Mouse (Mus musculus): ENCODE measurements at regions not wholly inside any gene's neighbourhood (a gene's known extent, or its start where the extent isn't known, plus 50 kb on each side); places are given as distances from the start of the nearest gene placed in this dataset.
"Not testable (repeated sequence)": the region's sequence is repeated elsewhere in the genome, so short reads cannot be mapped to it uniquely, and the experiment has no call there.

- no peak for DNase-seq
Measured at GRCm38 (mm10) chr1:41887556-41887955, 808.0 kb upstream of the Pou3f3 start.

DNA sequence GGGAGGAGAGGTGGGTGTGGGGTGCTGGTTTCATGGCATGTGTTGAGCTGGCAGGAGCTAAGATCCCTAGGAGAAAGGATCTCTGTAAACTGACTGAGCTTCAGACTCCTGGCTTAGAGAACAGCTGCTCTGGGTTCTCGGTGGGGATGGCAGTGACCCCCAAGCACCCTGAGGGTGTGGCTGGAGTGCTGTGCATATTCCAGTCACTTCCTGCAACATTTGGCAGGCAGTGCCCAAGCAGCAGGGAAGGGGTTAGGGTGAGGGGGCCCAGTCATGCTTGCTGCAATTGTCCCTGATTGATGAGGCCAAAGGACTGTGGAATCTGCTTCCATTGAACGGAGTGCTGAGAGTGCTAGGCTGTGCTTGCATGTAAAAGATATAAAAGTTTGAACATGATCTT is 807.4 kb upstream of the Pou3f3 start:
- DNase-seq = peak; percentile 4

- DNase-seq = no peak
Measured at GRCm38 (mm10) chr1:41888966-41889365, 806.6 kb upstream of the Pou3f3 start.

DNA sequence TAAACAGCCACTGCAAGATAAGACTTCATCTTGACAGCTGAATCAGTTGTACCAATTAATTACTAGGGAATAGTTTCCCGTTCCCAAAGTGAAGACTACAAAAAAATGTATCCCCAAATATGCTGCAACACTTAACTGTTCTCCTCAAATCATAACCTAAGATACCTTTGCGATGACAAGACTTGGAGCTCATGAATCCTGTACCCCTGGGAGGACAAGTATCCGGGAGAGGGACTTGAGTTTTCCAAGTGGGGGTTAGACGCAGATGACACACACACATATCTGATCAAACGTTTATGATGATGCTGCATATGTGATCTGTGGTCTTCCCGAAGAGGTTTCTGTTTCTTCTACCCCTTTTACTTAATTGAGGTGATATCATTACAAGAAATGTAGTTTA is 805.6 kb upstream of the Pou3f3 start:
- DNase-seq = no peak

GRCm38 (mm10) chr1:41890714-41891689 is 804.6 kb upstream of the Pou3f3 start:
- no peak for DNase-seq

- DNase-seq = no peak
Measured at GRCm38 (mm10) chr1:41891730-41892129, 803.8 kb upstream of the Pou3f3 start.

DNA sequence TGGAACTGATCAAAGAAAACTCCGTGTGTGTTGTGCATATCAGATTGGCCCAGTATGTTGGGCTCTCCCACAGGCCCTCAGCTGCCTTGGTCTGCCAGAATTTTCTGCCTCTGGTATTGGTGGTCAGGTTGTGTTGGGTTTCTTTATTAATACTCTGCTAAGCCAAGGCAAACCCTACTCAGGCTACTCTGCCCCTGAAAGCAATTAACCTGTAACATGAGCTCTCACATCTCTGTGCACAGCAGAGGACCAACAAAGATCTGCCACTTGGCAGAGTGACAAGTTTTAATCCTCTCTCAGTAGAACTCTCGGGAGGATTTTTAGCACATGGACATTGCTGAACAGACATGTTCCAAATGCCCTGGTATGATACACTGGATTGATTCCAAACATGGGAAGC is 803.2 kb upstream of the Pou3f3 start:
- DNase-seq = no peak

GRCm38 (mm10) chr1:41897768-41898330 is 797.7 kb upstream of the Pou3f3 start:
- DNase-seq = peak; percentile 6

- no peak for DNase-seq
Measured at GRCm38 (mm10) chr1:41900370-41900769, 795.2 kb upstream of the Pou3f3 start.

- DNase-seq = no peak
Measured at GRCm38 (mm10) chr1:41905971-41906370, 789.6 kb upstream of the Pou3f3 start.

GRCm38 (mm10) chr1:41908001-41908807 is 787.4 kb upstream of the Pou3f3 start:
- DNase-seq = no peak

- no peak for DNase-seq
Measured at GRCm38 (mm10) chr1:41908808-41909110, 786.8 kb upstream of the Pou3f3 start.

DNA sequence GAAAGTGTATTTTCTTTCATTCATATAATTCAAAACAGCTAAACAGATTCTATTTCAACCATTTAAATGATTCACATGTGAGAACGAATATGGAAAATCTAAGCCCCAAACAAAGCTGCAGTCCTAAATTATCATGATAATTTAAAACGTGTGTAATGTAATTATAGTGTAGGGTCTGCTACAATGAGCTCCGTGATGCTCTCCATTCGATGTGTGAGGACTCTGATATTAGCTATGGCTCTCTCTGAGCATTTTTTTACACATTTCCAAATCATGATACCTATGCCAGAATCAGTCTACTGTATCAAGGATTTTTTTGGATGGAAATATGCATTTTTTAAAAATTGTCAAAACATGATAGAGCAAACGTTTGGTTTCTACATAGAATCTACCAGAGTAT is 785.8 kb upstream of the Pou3f3 start:
- DNase-seq = no peak

GRCm38 (mm10) chr1:41916730-41917347 is 778.7 kb upstream of the Pou3f3 start:
- no peak for DNase-seq

DNA sequence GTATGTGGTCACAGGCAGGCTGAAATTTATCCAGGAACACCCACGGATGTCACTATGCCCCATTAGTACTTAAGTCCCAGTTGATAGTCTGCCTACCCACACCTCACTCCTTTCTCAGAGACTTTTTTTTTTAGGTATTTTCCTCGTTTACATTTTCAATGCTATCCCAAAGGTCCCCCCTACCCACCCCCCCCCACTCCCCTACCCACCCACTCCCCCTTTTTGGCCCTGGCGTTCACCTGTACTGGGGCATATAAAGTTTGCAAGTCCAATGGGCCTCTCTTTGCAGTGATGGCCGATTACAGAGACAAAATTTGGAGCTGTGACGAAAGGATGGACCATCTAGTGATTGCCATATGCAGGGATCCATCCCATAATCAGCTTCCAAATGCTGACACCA is 777.8 kb upstream of the Pou3f3 start:
- not testable (repeated sequence) for DNase-seq

- DNase-seq = no peak
Measured at GRCm38 (mm10) chr1:41918394-41919262, 776.9 kb upstream of the Pou3f3 start.

DNA sequence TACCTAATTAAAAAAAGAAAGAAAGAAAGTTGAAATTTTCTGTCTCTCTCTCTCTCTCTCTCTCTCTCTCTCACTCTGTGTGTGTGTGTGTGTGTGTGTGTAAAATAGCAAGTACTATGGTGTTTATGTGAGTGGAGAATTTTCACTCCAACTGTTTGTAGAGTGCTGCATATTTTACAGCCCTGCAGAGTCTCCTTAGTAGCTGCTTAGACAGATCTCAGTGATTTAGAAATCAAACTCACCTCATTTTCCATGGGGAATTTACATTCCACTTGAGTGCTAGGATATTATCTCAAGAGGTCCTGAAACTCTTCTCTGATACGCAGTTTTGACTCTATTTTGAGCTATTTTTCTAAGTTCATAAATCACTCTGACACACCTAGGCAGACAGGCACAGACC is 761.8 kb upstream of the Pou3f3 start:
- no peak for DNase-seq

DNA sequence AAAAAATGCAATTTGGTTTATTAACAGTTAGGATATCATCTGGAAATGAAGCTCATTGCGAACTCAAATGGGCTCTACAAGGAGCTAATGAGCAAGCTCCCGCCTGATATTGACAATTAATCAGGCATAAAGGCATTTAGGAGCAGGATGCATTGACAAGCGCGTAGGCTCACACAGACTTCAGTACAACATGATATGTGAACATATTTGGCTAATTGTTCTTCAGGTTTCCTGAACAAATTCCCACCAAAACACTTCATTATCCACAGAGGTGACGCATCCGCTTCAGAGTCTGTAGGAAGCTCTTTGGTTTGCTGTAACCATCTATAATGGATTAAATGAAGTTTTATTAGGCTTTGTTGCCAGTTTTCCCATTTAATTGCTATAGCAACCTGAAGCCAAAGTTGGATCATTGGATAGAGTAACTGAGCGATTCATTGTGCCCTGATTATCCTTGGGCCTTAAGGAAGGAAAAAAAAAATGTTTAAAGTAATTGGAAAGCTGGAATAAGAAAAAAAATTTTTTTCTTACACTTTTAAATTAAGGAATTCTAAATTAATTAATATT is 759.6 kb upstream of the Pou3f3 start:
- DNase-seq = no peak

DNA sequence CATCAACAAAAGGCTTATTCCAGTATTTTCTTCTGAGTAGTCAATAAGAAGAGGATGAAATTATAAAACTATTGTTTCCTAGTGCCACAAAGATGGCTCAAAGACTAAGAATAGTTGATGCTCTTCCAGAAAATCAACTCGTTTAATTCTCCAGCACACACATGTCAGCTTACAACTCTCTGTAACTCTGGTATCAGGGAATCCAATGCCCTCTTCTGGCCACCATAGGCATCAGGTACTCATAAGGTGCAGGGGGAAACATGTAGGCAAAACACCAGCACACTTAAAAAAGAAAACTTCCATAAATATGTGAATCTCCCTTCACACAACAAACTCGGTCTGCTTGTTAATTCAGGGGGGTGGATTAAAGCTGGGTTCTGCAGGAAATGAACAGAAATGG is 734.6 kb upstream of the Pou3f3 start:
- no peak for DNase-seq

GRCm38 (mm10) chr1:41981545-41981944 is 714.0 kb upstream of the Pou3f3 start:
- no peak for DNase-seq

DNA sequence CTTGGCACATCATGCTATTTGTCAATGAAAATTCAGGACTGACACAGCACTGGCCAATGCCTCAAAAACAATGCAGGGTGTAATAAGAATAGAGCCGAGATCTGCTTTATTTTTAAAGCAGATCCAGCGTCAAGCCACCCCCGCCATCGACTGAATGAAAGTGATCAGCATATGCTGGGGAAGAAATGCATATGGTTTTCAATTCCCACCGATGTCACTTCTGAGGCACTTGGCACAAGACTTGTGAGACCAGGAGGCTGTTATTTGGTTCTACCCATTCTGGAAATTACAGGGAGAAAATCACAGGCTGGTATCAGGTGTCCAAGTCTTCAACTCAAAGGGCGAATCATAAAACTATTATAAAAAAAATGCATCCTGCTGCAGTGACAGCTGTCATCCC is 689.3 kb upstream of the Pou3f3 start:
- DNase-seq = no peak

DNA sequence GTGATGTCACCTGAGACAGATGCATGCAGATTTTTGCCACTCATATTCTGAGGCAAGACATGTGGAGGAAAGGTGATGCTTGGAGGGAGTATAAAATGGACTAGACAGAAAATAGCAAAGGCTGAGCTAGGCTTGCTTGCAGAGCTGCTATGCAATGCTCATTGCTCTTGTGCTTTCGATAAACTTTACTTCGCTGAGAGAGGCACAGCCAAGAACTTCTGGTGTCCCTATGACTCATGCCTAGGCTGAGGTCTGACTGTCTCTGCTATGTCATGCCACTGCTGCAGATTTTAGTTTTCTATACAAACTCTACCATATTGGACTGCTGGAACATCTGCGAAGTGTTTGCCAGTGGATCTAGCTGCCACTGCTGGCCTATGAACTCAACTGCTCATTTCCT is 687.5 kb upstream of the Pou3f3 start:
- DNase-seq = no peak

All from lung, postnatal 10 days (tissue).